Mouse (Mus musculus) embryonic stem cell, embryonic (primary cell): ENCODE measurements around the gene Cenpb.

Source experiments
- CTCF ChIA-PET, 4 experiments: fragments of 300-600 bp in 2 of 4; fragments of 350-600 bp in 2 of 4; sonication (Branson Sonifier 250); formaldehyde crosslinking; loops; one replicate each; lab custom pipeline; 2022; ENCODE audit warnings: inconsistent platforms in 2 of 4; lab: Charles Lee
- POLR2A ChIA-PET, 4 experiments: fragments of 300-600 bp in 2 of 4; fragments of 350-600 bp in 2 of 4; sonication (Branson Sonifier 250); formaldehyde crosslinking; loops; one replicate each; lab custom pipeline; 2022; ENCODE audit warnings: antibody characterized with exemption in 4 of 4, inconsistent platforms in 1 of 4; lab: Charles Lee

Gene Cenpb

GRCm38 (mm10) chr2:131179990-131180587 is at the start of gene Cenpb:
TSS of gene Cenpb (minus strand) at chr2:131180067.
- ChIA-PET POLR2A (interaction anchor here (0.5 to 2.4 kb wide), 24 partner anchors 9 to 151 kb away, joined by 3 to 22 read pairs (median 5); partner anchors contain the start of genes 1700037H04Rik (in 2 of the 4), Mavs (in 1 of the 4) and Pank2 (in 1 of the 4)), CTCF (interaction anchor here in 3 of 4 experiments (1.2 to 4.1 kb wide), 4 partner anchors 9 to 30 kb away, joined by 3 to 11 read pairs (median 4); no protein-coding TSS in a partner anchor)

GRCm38 (mm10) chr2:131227243-131227642 is 47.4 kb upstream of the Cenpb start:
- CTCF ChIA-PET, result interaction anchor here in 2 of 4 experiments (0.5 to 0.6 kb wide), 3 partner anchors 17 to 254 kb away, joined by 3 read pairs; no protein-coding TSS in a partner anchor
- POLR2A ChIA-PET, result interaction anchor here in 2 of 4 experiments (1.0 to 10.1 kb wide), 3 partner anchors 11 to 41 kb away, joined by 3 to 112 read pairs (median 4); partner anchors contain the start of genes Cdc25b (in 1 of the 2) and Spef1 (in 1 of the 2)

DNA sequence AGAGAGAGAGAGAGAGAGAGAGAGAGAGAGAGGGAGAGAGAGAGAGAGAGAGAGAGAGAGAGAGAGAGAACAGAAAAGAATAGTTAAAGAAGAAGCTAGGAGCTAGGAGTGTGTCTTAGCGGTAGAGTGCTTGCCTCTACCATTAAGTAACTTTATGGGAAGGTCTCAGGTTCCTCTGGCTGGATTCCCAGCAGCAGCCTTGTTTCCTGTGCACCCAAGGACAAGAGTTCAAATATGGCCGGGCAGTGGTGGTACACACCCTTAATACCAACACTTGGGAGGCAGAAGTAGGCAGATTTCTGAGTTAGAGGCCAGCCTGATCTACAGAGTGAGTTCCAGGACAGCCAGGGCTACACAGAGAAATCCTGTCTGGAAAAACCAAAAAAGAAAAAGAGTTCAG is 46.8 kb upstream of the Cenpb start:
- POLR2A ChIA-PET, result interaction anchor here in 2 of 4 experiments (0.9 to 10.1 kb wide), 3 partner anchors 11 to 40 kb away, joined by 3 to 112 read pairs (median 4); partner anchors contain the start of genes Cdc25b (in 1 of the 2) and Spef1 (in 1 of the 2)

GRCm38 (mm10) chr2:131225178-131225577 is 45.3 kb upstream of the Cenpb start:
- ChIA-PET POLR2A (interaction anchor here in 1 of 4 experiments (1.0 kb wide), 1 partner anchor 9 kb away, joined by 4 read pairs; the partner anchor contains the start of gene Mavs), CTCF (interaction anchor here in 3 of 4 experiments (0.6 to 1.4 kb wide), 5 partner anchors 11 to 323 kb away, joined by 3 to 9 read pairs (median 3); no protein-coding TSS in a partner anchor)

More for the DNA sequence above, 46.8 kb upstream of the Cenpb start:
- CTCF ChIA-PET, result interaction anchor here in 2 of 4 experiments (0.6 to 0.8 kb wide), 3 partner anchors 16 to 67 kb away, joined by 3 read pairs; no protein-coding TSS in a partner anchor

GRCm38 (mm10) chr2:131223569-131223968 is 43.7 kb upstream of the Cenpb start:
- CTCF ChIA-PET, result interaction anchor here in 2 of 4 experiments (0.8 to 2.0 kb wide), 5 partner anchors 9 to 52 kb away, joined by 3 to 7 read pairs (median 6); partner anchors contain the start of gene Mavs (in 1 of the 2)
- POLR2A ChIA-PET, result interaction anchor here in 3 of 4 experiments (0.6 to 2.9 kb wide), 11 partner anchors 8 to 49 kb away, joined by 3 to 16 read pairs (median 4); partner anchors contain the start of genes Mavs (in 2 of the 3), Cdc25b (in 1 of the 3), Cenpb (in 1 of the 3) and Spef1 (in 1 of the 3)

- ChIA-PET CTCF (interaction anchor here in 3 of 4 experiments (0.7 to 2.0 kb wide), 8 partner anchors 10 to 308 kb away, joined by 3 to 7 read pairs (median 4); partner anchors contain the start of gene Mavs (in 1 of the 3)), POLR2A (interaction anchor here in 3 of 4 experiments (0.5 to 2.9 kb wide), 12 partner anchors 9 to 48 kb away, joined by 3 to 16 read pairs (median 4); partner anchors contain the start of genes Mavs (in 2 of the 3) and Cenpb (in 1 of the 3))
Observed at GRCm38 (mm10) chr2:131222562-131222961, 42.7 kb upstream of the Cenpb start.

- POLR2A ChIA-PET, result interaction anchor here in 3 of 4 experiments (0.5 to 2.9 kb wide), 10 partner anchors 10 to 508 kb away, joined by 3 to 16 read pairs (median 4); partner anchors contain the start of gene Mavs (in 1 of the 3)
- CTCF ChIA-PET, result interaction anchor here in 3 of 4 experiments (0.7 to 2.0 kb wide), 7 partner anchors 12 to 382 kb away, joined by 3 to 6 read pairs (median 5); no protein-coding TSS in a partner anchor
Observed at GRCm38 (mm10) chr2:131221853-131222515, 42.1 kb upstream of the Cenpb start.

GRCm38 (mm10) chr2:131220030-131220429 is 40.2 kb upstream of the Cenpb start:
- ChIA-PET POLR2A (interaction anchor here in 2 of 4 experiments (0.6 to 1.1 kb wide), 5 partner anchors 13 to 75 kb away, joined by 3 to 7 read pairs (median 4); partner anchors contain the start of gene Mavs (in 1 of the 2)), CTCF (no interaction called here)

- ChIA-PET POLR2A (interaction anchor here in 3 of 4 experiments (0.6 to 10.0 kb wide), 16 partner anchors 11 to 924 kb away, joined by 3 to 112 read pairs (median 4); partner anchors contain the start of genes Mavs (in 3 of the 3), Cdc25b (in 2 of the 3), Spef1 (in 2 of the 3) and Ddrgk1 (in 1 of the 3)), CTCF (interaction anchor here in 2 of 4 experiments (0.8 to 1.4 kb wide), 4 partner anchors 29 to 45 kb away, joined by 3 to 4 read pairs (median 3); partner anchors contain the start of genes Cdc25b (in 1 of the 2) and Spef1 (in 1 of the 2))
Observed at GRCm38 (mm10) chr2:131215941-131216858, 36.3 kb upstream of the Cenpb start.

GRCm38 (mm10) chr2:131213773-131214172 is 33.9 kb upstream of the Cenpb start:
- ChIA-PET CTCF (interaction anchor here in 1 of 4 experiments (0.8 kb wide), 1 partner anchor 159 kb away, joined by 7 read pairs; no protein-coding TSS in a partner anchor), POLR2A (interaction anchor here in 2 of 4 experiments (0.9 to 10.0 kb wide), 9 partner anchors 9 to 34 kb away, joined by 3 to 112 read pairs (median 4); partner anchors contain the start of genes Cdc25b (in 1 of the 2), Cenpb (in 1 of the 2), Mavs (in 1 of the 2) and Spef1 (in 1 of the 2))

DNA sequence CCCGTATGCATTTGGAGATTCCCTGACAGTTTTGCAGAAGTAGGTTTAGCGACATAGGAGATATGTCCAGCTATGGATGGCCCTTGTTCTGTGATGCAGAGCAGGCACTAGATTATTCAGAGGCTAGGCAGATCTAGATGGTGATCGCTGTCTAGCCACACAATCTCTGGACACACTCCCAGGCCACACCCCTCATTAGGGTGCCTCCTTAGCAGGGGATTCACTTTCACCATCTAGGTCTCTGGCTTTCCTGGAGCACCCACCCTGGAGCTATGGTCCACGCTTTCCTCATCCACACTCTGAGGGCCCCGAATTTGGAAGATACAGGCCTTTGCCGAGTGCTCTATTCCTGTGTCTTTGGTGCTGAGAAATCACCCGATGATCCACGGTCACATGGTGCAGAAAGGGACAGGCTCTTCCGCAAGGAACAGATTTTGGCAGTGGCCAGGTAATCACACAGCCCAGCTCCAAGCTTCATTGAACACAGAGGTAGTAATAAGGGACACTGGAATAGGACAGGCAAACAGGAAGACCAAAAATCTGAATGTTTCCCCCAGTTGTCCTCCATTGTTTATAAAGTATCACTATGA is 31.3 kb upstream of the Cenpb start:
- POLR2A ChIA-PET, result interaction anchor here in 2 of 4 experiments (1.2 to 10.0 kb wide), 11 partner anchors 11 to 52 kb away, joined by 3 to 112 read pairs (median 10); partner anchors contain the start of genes Mavs (in 2 of the 2), 1700037H04Rik (in 1 of the 2), Cdc25b (in 1 of the 2) and Pank2 (in 1 of the 2)

DNA sequence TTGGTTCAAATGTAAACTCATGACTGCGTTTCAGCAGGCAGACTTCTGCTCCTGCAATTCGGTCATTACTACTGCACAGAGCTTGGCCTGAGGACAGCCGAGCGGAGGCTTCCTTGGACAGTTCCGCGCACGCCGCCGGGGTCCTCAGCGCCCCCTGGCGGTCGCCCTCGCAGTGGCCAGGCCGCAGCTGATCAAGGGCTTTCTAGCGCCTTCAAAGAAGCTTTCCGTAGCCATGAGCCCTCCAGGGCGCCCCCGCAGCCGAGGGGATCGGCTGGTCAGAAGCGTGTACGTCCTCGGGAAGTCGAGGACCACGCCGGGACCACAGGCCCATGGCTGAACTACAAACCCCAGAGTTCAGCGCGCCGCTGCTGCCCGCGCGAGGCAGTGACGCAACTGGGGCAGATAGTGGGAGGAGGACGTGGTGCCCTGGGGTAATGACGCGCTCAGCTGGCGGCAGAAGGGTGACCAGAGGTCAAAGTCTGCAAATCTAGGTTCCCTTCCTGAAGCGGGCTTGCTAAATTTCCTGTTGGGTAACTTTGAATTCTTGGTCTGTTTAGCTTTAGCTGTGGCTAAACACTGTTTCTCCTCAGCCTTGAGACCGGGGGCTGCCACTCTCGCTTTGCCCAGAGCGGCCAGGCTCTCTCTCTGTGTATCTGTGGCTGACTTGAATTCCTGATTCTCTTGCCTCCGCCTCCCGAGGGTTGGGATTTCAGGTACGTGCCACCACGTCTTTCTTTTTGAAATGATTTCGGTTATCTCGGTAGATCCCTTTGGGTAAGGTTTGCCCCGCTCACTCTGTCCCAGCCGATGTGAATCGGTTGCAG is 30.3 kb upstream of the Cenpb start:
- POLR2A ChIA-PET, result interaction anchor here in 3 of 4 experiments (0.7 to 10.0 kb wide), 36 partner anchors 8 to 647 kb away, joined by 3 to 112 read pairs (median 6); partner anchors contain the start of genes Cdc25b (in 3 of the 3), Spef1 (in 3 of the 3), 1700037H04Rik (in 2 of the 3) and Cenpb (in 2 of the 3)
- CTCF ChIA-PET, result interaction anchor here (0.5 to 2.4 kb wide), 55 partner anchors 10 to 646 kb away, joined by 3 to 22 read pairs (median 5); partner anchors contain the start of genes Cdc25b (in 4 of the 4), Spef1 (in 3 of the 4), 1700037H04Rik (in 2 of the 4) and Mavs (in 2 of the 4)

More for the DNA sequence above, 31.3 kb upstream of the Cenpb start:
- CTCF ChIA-PET, result interaction anchor here in 2 of 4 experiments (2.1 to 2.4 kb wide), 6 partner anchors 14 to 115 kb away, joined by 5 to 22 read pairs (median 11); partner anchors contain the start of genes 1700037H04Rik (in 1 of the 2), Cdc25b (in 1 of the 2), Mavs (in 1 of the 2) and Spef1 (in 1 of the 2)

DNA sequence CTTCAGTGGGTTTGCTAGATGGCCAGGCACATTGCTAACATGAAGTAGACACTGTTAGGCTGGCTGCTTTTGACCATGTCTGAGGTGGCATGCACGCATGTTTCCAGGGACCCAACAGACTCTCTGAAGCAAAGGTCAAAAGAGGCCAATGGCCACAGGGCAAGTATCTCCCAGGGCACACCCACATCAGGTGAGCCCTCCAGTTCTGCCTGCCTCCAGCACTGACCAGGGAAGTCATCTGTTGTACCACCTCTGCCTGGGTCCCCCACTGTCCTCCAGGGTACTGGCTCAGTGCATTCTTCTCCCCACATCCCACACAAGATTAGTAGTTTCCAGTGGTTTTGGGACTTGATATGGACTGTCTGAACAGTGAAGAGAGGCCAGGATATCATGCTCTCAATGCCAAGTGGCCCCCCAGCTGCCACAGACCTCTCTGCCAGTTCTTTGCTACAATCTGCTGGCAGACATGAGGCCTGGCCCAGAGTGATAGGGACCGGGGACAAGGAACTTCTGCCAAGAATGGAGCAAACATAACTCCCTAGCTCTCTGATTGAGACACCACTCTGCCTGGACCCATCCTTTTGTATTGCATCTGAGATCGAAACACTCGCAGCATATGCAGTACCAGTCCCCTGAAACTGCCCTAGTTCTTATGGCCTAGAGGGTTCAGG is 29.4 kb upstream of the Cenpb start:
- CTCF ChIA-PET, result interaction anchor here (0.5 to 2.4 kb wide), 46 partner anchors 9 to 646 kb away, joined by 3 to 22 read pairs (median 6); partner anchors contain the start of genes Cdc25b (in 4 of the 4), Spef1 (in 3 of the 4), 1700037H04Rik (in 2 of the 4) and Mavs (in 2 of the 4)

More for the DNA sequence above, 29.4 kb upstream of the Cenpb start:
- POLR2A ChIA-PET, result interaction anchor here in 3 of 4 experiments (0.7 to 10.0 kb wide), 36 partner anchors 9 to 1769 kb away, joined by 3 to 112 read pairs (median 5); partner anchors contain the start of genes Cdc25b (in 3 of the 3), Spef1 (in 3 of the 3), Cenpb (in 2 of the 3) and Mavs (in 2 of the 3)
